Mouse (Mus musculus): ENCODE results near the gene Psmb5. TPM values are rescaled to one million over a fixed set of nuclear protein-coding genes. Genes with fewer than 3 reads are reported as not detected.

Psmb5 gene
- polyA plus RNA-seq, 2 experiments = 111 to 205 TPM

DNA sequence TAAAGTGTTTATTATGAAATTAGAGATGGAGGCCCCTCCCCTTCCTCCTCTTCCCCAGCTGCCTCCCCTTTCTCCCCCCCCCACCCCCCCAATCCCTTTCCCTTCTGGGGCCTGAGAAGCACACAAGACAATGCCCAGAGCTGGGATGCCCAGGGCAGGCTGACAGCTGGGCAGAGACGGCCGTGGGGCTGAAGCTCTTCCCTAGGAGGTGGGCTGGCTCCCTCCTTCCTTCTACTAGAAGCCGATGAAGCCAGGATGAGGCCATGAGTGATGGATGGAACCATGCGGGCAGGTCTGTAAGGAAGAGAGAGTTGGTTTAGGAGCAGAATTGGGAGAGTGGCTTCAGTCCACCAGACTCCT is 13.4 kb upstream of the Psmb5 start:
- no peak overlapping the region for H3K4me2 ChIP-seq (ENCODE audit: low read depth)
- no peaks in the 10 kb centered on the region for H3K36me3 ChIP-seq (replicated peaks; ENCODE audit: control insufficient read depth, insufficient read depth, low read depth)
- TF ChIP-seq CTCF (IDR thresholded peaks at IDR 0.05; ENCODE audit: low read depth) = no peak
- TF ChIP-seq EP300 (IDR thresholded peaks at IDR 0.05; ENCODE audit: low read depth) = no peak
- no peaks in the 10 kb centered on the region for H3K27me3 ChIP-seq (ENCODE audit: control insufficient read depth, insufficient read depth, low read length)
- ATAC-seq (ENCODE audit: insufficient read depth) (no peak), DNase-seq (ENCODE audit: low read depth in 3 of 3, low spot score in 3 of 3) (no peak)
- H3K9me3 ChIP-seq (ENCODE audit: control insufficient read depth, low read length) = no peaks in the 10 kb centered on the region
- no peak overlapping the region for H3K4me3 ChIP-seq (ENCODE audit: insufficient read depth in 1 of 2, low read depth in 2 of 2, low read length in 2 of 2)
- no peak overlapping the region for H3K9ac ChIP-seq (replicated peaks)
- H3K4me1 ChIP-seq (replicated peaks; ENCODE audit: control insufficient read depth in 2 of 2, insufficient read depth in 2 of 2, low read length in 1 of 2) = no peaks in the 10 kb centered on the region
- H3K27ac ChIP-seq = no peak overlapping the region
- WGBS (ENCODE audit: insufficient replicate concordance) = 74% methylated on average over 4 of the region's 4 CpGs

GRCm38 (mm10) chr14:54630583-54631239 is 12.9 kb upstream of the Psmb5 start:
- DNase-seq (ENCODE audit: low read depth in 3 of 3, low spot score in 3 of 3) (no peak), ATAC-seq (ENCODE audit: insufficient read depth) (no peak)
- no peak overlapping the region for H3K27ac ChIP-seq
- H3K9me3 ChIP-seq (ENCODE audit: control insufficient read depth, low read length) = no peaks in the 10 kb centered on the region
- no peak overlapping the region for H3K4me2 ChIP-seq (ENCODE audit: low read depth)
- no peaks in the 10 kb centered on the region for H3K36me3 ChIP-seq (replicated peaks; ENCODE audit: control insufficient read depth, insufficient read depth, low read depth)
- TF ChIP-seq EP300 (IDR thresholded peaks at IDR 0.05; ENCODE audit: low read depth) = no peak
- no peak for TF ChIP-seq CTCF (IDR thresholded peaks at IDR 0.05; ENCODE audit: low read depth)
- H3K4me3 ChIP-seq (ENCODE audit: insufficient read depth in 1 of 2, low read depth in 2 of 2, low read length in 2 of 2) = no peak overlapping the region
- no peak overlapping the region for H3K9ac ChIP-seq (replicated peaks)
- 44% methylated on average over 11 of the region's 11 CpGs for WGBS (ENCODE audit: insufficient replicate concordance)
- no peaks in the 10 kb centered on the region for H3K27me3 ChIP-seq (ENCODE audit: control insufficient read depth, insufficient read depth, low read length)
- H3K4me1 ChIP-seq (replicated peaks; ENCODE audit: control insufficient read depth in 2 of 2, insufficient read depth in 2 of 2, low read length in 1 of 2) = no peaks in the 10 kb centered on the region

- H3K36me3 ChIP-seq (replicated peaks; ENCODE audit: control insufficient read depth, insufficient read depth, low read depth) = no peaks in the 10 kb centered on the region
- no peak overlapping the region for H3K4me2 ChIP-seq (ENCODE audit: low read depth)
- no peaks in the 10 kb centered on the region for H3K27me3 ChIP-seq (ENCODE audit: control insufficient read depth, insufficient read depth, low read length)
- DNase-seq (ENCODE audit: low read depth in 3 of 3, low spot score in 3 of 3) (no peak), ATAC-seq (ENCODE audit: insufficient read depth) (no peak)
- no peak overlapping the region for H3K9ac ChIP-seq (replicated peaks)
- H3K4me3 ChIP-seq (ENCODE audit: insufficient read depth in 1 of 2, low read depth in 2 of 2, low read length in 2 of 2) = no peak overlapping the region
- H3K4me1 ChIP-seq (replicated peaks; ENCODE audit: control insufficient read depth in 2 of 2, insufficient read depth in 2 of 2, low read length in 1 of 2) = no peaks in the 10 kb centered on the region
- 37% methylated on average over 2 of the region's 2 CpGs for WGBS (ENCODE audit: insufficient replicate concordance)
- H3K27ac ChIP-seq = no peak overlapping the region
- TF ChIP-seq CTCF (IDR thresholded peaks at IDR 0.05; ENCODE audit: low read depth) (no peak), EP300 (IDR thresholded peaks at IDR 0.05; ENCODE audit: low read depth) (no peak)
- H3K9me3 ChIP-seq (ENCODE audit: control insufficient read depth, low read length) = no peaks in the 10 kb centered on the region
These were observed 12.0 kb upstream of the Psmb5 start for GRCm38 (mm10) chr14:54629797-54630196.

GRCm38 (mm10) chr14:54628103-54628502 is 10.3 kb upstream of the Psmb5 start:
- Histone ChIP-seq H3K9me3 (ENCODE audit: control insufficient read depth, low read length) (no peaks in the 10 kb centered on the region), H3K27me3 (ENCODE audit: control insufficient read depth, insufficient read depth, low read length) (no peaks in the 10 kb centered on the region), H3K9ac (replicated peaks) (no peak overlapping the region), H3K4me2 (ENCODE audit: low read depth) (no peak overlapping the region), H3K36me3 (replicated peaks; ENCODE audit: control insufficient read depth, insufficient read depth, low read depth) (no peaks in the 10 kb centered on the region), H3K27ac (no peak overlapping the region), H3K4me1 (replicated peaks; ENCODE audit: control insufficient read depth in 2 of 2, insufficient read depth in 2 of 2, low read length in 1 of 2) (peaks cover 5 to 6% of the 10 kb centered on the region in 2 experiments), H3K4me3 (ENCODE audit: insufficient read depth in 1 of 2, low read depth in 2 of 2, low read length in 2 of 2) (no peak overlapping the region)
- TF ChIP-seq CTCF (IDR thresholded peaks at IDR 0.05; ENCODE audit: low read depth) = no peak
- no peak for TF ChIP-seq EP300 (IDR thresholded peaks at IDR 0.05; ENCODE audit: low read depth)
- no peak for DNase-seq (ENCODE audit: low read depth in 3 of 3, low spot score in 3 of 3)
- 50% methylated on average over 5 of the region's 5 CpGs for WGBS (ENCODE audit: insufficient replicate concordance)
- no peak for ATAC-seq (ENCODE audit: insufficient read depth)

- H3K36me3 ChIP-seq (replicated peaks; ENCODE audit: control insufficient read depth, insufficient read depth, low read depth) = no peaks in the 10 kb centered on the region
- no peak overlapping the region for H3K9ac ChIP-seq (replicated peaks)
- no peak for ATAC-seq (ENCODE audit: insufficient read depth)
- H3K4me2 ChIP-seq (ENCODE audit: low read depth) = no peak overlapping the region
- no peak overlapping the region for H3K27ac ChIP-seq
- H3K9me3 ChIP-seq (ENCODE audit: control insufficient read depth, low read length) = no peaks in the 10 kb centered on the region
- no peak overlapping the region for H3K4me3 ChIP-seq (ENCODE audit: insufficient read depth in 1 of 2, low read depth in 2 of 2, low read length in 2 of 2)
- no peak for DNase-seq (ENCODE audit: low read depth in 3 of 3, low spot score in 3 of 3)
- TF ChIP-seq CTCF (IDR thresholded peaks at IDR 0.05; ENCODE audit: low read depth) (no peak), EP300 (IDR thresholded peaks at IDR 0.05; ENCODE audit: low read depth) (no peak)
- peaks cover 7 to 8% of the 10 kb centered on the region in 2 experiments for H3K4me1 ChIP-seq (replicated peaks; ENCODE audit: control insufficient read depth in 2 of 2, insufficient read depth in 2 of 2, low read length in 1 of 2)
- WGBS (ENCODE audit: insufficient replicate concordance) = 76% methylated on average over 10 of the region's 10 CpGs
- H3K27me3 ChIP-seq (ENCODE audit: control insufficient read depth, insufficient read depth, low read length) = no peaks in the 10 kb centered on the region
These were observed 7.2 kb upstream of the Psmb5 start for GRCm38 (mm10) chr14:54624976-54625375.
